Mouse (Mus musculus): ENCODE data around the gene Fignl2.

DNA sequence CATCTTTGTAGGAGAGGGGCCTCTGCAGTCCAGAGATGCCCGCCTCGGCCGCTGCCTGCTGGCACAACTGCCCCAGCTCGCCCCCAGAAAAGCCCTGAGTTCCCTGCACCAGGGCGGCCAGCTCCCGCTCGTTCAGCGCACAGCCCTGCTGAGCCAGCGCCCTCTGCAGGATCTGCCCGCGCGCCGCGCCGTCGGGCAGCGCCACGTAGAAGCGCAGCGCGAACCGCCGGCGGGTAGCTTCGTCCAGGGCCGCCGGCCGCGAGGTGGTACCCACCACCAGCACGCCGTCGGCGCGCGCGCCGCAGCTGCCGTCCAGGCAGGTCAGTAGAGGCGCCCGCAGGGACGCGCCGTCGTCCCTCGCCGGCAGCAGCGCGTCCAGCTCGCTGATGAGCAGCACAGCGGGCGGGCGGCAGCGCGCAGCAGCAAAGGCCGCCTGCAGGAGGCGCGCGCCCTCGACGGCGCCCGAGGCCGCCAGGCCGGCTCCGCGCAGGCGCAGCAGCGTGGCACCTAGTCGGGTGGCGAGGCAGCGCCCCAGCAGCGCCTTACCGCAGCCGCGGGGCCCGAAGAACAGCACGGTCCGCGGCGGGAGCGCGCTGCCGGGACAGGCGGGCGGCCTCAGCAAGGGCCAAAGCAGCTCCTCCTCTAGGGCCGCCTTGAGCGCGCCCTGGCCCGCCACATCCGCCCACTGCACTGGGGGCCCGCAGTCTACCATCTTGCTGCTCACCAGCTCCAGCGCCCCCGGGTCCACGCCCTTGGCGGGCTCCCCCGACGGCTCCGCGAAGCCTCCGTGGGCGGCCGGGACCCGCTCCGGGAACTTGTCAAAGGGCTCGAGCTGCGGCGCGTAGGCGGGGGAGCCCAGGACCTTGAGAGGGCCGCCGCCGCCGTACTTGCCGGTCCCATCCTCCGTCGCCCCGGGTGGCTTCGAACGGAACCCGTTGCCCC lies 25.5 kb downstream of the Fignl2 start:
- no peak for TF ChIP-seq GATA1 (IDR thresholded peaks at IDR 0.05; ENCODE audit: low read depth, low read length)
- no peak for TF ChIP-seq EP300 (IDR thresholded peaks at IDR 0.05; ENCODE audit: low read depth in 1 of 2, low read length in 2 of 2)
- TF ChIP-seq RCOR1 (IDR thresholded peaks at IDR 0.05; ENCODE audit: low read depth, low read length): no peak
- no peak for TF ChIP-seq CTCF (IDR thresholded peaks at IDR 0.05 in 2 of 3, conservative IDR thresholded peaks at IDR 0.05 in 1 of 3; ENCODE audit: control insufficient read depth in 1 of 3, insufficient read depth in 1 of 3, low read depth in 2 of 3, low read length in 3 of 3, poor library complexity in 1 of 3, severe bottlenecking in 1 of 3)
- no peak for TF ChIP-seq MAZ (IDR thresholded peaks at IDR 0.05; ENCODE audit: low read depth, low read length)
- no peak for TF ChIP-seq RAD21 (IDR thresholded peaks at IDR 0.05; ENCODE audit: low read depth, low read length)
- TF ChIP-seq USF2 (IDR thresholded peaks at IDR 0.05; ENCODE audit: borderline replicate concordance in 1 of 2, insufficient read depth in 1 of 2, low read depth in 1 of 2, low read length in 2 of 2): no peak
- TF ChIP-seq ETS1 (IDR thresholded peaks at IDR 0.05; ENCODE audit: low read depth, low read length): no peak
- no peak for TF ChIP-seq TCF12 (IDR thresholded peaks at IDR 0.05; ENCODE audit: low read depth, low read length)
- TF ChIP-seq POLR2AphosphoS5 (IDR thresholded peaks at IDR 0.05; ENCODE audit: borderline replicate concordance, low read depth, low read length): no peak
- TF ChIP-seq POLR2A (IDR thresholded peaks at IDR 0.05; ENCODE audit: control insufficient read depth in 1 of 2, insufficient read depth in 1 of 2, low read depth in 1 of 2, low read length in 2 of 2, poor library complexity in 1 of 2): no peak
- TF ChIP-seq USF1 (IDR thresholded peaks at IDR 0.05; ENCODE audit: low read depth, low read length): no peak
- TF ChIP-seq MAX (IDR thresholded peaks at IDR 0.05; ENCODE audit: low read length): no peak

Data from MEL (cell line).